Mouse (Mus musculus) heart, postnatal 14 days (tissue): ENCODE data around the gene Ms4a10. TPM values are rescaled to one million over a fixed set of nuclear protein-coding genes. Genes with fewer than 3 reads are reported as not detected.

Experiments
- DNase-seq, 2 experiments: peaks; one replicate each; pipeline ENCODE4 v3.0.0; 2021 to 2022
- intact Hi-C: fragments of 180-260 bp; cut with DNase I; formaldehyde crosslinking; loops from one replicate; pipeline ENCODE4 v1.15.1; 2025
- long read RNA-seq, 2 experiments: library from polyadenylated mRNA; stranded (forward); transcript quantifications; one replicate each; pipeline ENCODE4 v2.0.0; 2021
- total RNA-seq, 2 experiments: library from RNA; stranded (reverse); gene quantifications; 2 replicates each; pipeline ENCODE4 v1.2.3; 2021

The Ms4a10 gene
- total RNA-seq = not detected
- long read RNA-seq, experiment 1 = 0 reads
- long read RNA-seq, experiment 2 = 0 reads

DNA sequence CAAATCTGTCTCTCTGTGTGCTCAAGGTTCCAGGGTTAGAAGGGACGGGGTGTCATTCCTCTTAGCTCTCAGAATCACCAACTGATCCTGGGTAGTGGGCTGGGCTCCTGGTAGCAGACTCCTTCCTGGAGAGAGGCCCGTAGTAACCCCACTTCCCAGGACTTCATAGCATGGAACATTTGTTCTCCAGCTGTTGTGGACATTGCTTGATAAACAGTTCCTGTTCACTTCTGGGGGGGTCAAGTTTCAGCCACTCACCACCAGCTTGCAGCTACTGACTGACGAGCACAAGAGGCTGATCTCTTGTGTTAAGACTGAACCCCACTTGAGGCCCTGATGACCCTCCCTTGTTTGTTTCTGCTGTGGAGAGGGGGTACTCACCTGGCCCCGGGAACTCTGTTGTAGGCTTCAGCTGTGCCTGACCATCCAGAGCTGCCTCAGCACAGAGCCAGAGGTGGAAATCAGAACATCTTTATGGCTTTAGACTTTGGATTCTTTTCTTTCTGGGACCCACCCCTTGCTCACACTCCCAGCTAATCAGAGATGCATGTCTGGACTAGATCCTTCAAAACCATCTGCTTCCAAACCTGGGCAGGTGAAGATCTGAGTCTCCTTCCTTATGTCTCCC is at the start of gene Ms4a10:
Ms4a10 (minus strand) TSS at position 433 of the 628 bp plus-strand sequence.
- DNase-seq = no peak
- intact Hi-C loops = no loop called here

GRCm38 (mm10) chr19:11022382-11022781 is 47.9 kb upstream of the Ms4a10 start:
- DNase-seq = no peak
- intact Hi-C loops = no loop called here

DNA sequence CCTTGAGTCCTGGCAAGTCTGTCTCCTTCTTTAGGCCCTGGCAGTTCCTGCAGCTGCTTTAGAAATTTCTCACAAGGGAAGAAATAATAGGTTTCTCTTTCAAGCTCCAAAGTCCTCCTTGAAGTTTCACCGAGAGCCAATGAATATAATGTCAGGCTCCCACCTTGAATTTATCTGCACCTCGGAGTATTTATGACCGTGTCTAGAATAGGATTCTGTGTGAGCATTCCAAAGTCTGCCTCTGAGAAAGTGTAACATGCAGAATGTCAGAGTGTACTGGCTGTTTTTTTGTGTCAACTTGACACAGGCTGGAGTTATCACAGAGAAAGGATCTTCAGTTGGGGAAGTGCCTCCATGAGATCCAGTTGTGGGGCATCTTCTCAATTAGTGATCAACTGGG is 43.4 kb upstream of the Ms4a10 start, which contains the start of gene Ms4a18:
Ms4a18 (minus strand) TSS at position 141 of the 400 bp plus-strand sequence.
- intact Hi-C loops = no loop called here
- DNase-seq = no peak

DNA sequence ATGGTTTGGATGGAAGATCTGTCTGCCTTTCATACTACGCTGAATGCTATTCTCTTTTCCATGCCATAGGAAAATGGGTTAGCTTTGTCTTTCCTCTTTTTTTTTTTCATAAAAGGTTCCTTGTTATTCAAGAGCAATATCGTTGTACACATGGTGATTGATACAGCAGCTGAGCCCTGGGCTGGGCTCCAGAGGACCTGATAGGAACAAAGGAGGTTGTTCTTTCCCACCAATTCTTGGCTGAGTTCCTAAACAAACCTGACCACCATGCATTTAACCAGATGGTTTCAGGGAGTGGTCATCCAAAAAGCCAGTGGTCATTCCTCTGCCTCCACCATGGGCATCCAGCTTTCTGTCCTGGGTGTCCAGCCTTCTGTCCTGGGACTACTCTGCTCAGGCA is 42.8 kb upstream of the Ms4a10 start:
- DNase-seq = no peak
- intact Hi-C loops = no loop called here

GRCm38 (mm10) chr19:11015998-11016397 is 41.5 kb upstream of the Ms4a10 start:
- intact Hi-C loops = no loop called here
- no peak for DNase-seq

DNA sequence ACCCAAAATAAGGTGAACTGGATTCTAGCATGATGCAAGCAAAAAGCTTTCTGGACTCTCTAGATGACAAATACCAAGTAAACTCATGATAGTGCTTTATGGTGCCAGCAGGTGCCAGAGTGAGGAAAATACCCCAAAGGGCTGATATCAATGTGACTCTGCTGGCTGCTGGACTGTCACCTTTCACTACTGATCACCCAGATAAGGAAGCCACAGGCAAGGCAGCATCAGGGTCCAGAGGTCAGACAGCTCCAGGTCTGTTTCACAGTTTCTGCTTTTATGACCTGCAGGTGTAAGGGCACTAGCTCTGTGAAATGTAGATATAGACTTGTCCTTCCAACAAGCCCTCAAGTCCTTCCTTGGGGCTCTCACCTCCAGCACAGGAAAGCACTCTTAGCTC is 41.0 kb upstream of the Ms4a10 start:
- intact Hi-C loops = no loop called here
- no peak for DNase-seq

DNA sequence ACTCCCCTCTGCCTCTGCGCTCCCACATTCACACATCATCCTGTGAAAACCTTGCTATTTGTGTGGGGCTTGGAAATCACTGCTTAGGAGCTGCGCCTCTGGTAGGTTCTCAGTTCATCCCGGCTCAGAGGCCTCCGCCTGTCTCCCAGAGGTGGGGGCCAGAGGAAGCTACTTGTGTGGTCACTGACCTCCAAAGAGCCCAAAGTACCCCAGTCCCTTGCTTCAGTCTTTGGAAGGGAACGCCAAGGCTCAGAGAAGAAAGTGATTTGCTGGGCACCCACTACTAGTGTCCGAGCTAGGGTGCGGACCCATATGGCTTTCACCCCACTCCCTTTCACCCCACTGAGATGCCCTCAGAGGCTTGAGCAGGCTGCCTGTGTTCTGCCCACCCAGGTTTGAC is 18.7 kb upstream of the Ms4a10 start, which contains the start of gene Ms4a15:
Ms4a15 (minus strand) TSS at position 101 of the 400 bp plus-strand sequence.
- intact Hi-C loops = no loop called here
- DNase-seq = no peak

GRCm38 (mm10) chr19:10991911-10992310 is 17.4 kb upstream of the Ms4a10 start:
- DNase-seq = no peak
- intact Hi-C loops = no loop called here

- no peak for DNase-seq
- intact Hi-C loops = no loop called here
Observed at GRCm38 (mm10) chr19:10990751-10991150, 16.3 kb upstream of the Ms4a10 start.

DNA sequence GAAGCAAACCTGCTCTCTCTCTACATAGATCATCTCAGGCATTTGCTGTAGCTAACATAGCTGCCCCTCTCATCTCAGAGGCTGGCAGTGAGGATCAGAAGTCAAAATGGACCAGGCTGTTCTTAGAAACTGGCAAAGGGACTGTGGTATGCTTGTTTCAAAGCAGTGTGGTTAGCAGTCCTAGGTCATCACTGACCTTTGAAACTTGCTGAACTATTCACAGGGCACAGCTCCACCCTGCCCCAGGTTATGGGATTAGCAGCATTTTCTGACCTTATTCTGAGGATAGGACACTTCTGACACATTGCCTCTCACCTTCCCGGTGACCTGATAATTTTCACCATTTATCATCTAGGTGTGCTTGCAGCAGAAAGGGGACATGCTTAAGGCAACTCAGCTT is 14.1 kb upstream of the Ms4a10 start:
- no peak for DNase-seq
- intact Hi-C loops = no loop called here

- intact Hi-C loops = no loop called here
- no peak for DNase-seq
Observed at GRCm38 (mm10) chr19:10985889-10986288, 11.4 kb upstream of the Ms4a10 start.

DNA sequence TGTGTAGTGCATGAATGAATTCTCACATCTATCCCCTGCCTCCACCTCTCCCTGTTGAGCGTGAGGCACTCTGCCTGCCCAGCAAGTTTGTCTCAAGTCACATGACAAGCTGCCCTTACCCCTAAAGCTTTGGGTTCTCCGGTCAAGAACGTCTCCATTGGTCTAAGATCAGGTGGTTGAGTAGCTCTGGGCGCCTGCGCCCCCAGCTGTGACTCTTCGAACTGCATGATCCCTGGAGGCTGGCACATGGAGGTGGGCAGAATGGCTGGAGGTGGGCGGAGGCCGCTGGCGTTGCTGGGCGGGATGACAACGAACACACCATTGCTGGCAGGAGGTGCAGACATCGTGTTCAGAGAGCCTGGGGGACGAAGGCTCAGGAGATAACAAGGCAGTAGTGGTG is 10.1 kb upstream of the Ms4a10 start:
- intact Hi-C loops = no loop called here
- no peak for DNase-seq

DNA sequence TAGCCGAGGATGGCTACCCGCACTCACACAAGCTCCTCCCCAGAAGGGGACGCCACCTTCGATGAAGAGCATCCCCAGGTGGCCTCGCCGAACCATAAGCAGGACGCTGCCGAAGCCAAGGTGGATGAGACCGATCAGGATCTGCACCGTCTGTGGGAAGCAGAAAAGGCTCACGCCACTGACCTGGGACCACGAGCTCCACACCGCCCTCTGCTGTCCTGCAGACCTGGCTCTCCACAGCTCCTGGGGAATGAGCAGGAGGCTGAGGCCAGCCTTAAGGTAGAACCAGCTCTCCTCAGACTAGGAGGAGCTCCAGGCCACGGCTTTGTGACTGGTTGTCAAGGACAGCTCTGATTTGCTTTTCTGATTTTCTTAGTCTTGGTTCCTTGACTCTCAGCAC is 8.7 kb upstream of the Ms4a10 start:
- DNase-seq = peak; percentile 51 to 60
- intact Hi-C loops = no loop called here

GRCm38 (mm10) chr19:10980210-10980609 is 5.7 kb upstream of the Ms4a10 start:
- no peak for DNase-seq
- intact Hi-C loops = no loop called here

GRCm38 (mm10) chr19:10979184-10980168 is 5.0 kb upstream of the Ms4a10 start:
- peak; percentile 83 to 87 for DNase-seq
- intact Hi-C loops = no loop called here

DNA sequence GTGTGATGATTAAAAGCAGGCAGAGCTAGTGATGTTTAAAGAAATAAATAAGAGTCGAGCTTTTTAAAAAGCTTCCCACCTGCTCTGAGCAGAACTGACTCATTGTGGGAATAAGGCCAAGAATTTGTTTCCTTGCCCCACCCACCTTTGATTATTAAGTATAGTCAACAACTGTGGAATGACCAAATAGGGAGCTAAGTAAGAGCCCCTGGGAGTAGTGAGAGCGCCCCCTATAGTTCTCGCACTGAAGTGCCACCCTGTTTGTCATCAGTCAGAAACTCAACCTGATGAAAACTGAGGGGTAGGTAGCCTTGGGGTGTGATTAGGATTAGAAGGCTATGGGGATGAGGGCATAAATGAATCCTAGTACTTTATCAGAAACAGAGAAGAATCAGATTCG is 1.8 kb upstream of the Ms4a10 start:
- intact Hi-C loops = no loop called here
- DNase-seq = peak; percentile 20 to 44

- no peak for DNase-seq
- intact Hi-C loops = no loop called here
Observed at GRCm38 (mm10) chr19:10975187-10975586, 717 bp upstream of the Ms4a10 start.

DNA sequence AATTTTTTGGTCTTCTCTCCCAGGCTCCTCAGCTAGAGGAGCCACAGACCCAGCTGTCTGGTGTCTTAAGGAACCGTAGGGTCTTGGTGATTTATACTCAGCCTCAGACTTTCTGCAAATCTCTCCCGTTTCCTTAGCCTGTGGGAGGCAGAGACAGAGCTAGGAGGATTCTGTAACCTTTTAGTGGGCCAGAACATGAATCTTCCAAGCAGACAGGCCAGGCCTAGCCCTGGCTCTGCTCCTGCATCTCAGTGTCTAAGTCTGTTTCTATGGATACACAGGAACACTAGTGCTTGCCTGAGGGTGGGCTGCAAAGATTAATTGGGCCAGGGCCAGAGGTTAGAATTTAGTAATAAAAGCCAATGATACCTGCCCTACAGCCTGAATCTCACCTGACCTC is 1.3 kb downstream of the Ms4a10 start:
- no peak for DNase-seq
- intact Hi-C loops = no loop called here

- DNase-seq = no peak
- intact Hi-C loops = no loop called here
Observed at GRCm38 (mm10) chr19:10972660-10973059, 1.8 kb downstream of the Ms4a10 start.

DNA sequence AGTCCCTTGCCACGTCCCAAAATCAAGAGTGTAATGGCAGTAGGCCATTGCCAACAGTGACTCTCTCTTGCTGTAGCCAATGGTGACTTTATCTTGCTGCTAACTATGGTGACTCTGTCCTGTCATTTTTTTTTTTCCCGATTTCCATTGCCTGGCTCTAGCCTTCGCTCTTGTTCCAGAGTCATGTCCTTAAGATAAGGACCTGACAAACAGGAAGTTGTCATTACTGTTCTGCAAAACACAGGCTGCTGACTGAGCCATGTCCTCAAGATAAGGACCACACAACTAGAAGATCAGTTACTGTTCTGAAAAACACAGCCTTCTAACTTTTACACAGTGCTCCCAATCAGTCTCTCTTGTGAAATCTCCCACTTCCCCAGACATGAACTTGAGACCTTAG is 4.0 kb downstream of the Ms4a10 start:
- intact Hi-C loops = no loop called here
- DNase-seq = no peak

DNA sequence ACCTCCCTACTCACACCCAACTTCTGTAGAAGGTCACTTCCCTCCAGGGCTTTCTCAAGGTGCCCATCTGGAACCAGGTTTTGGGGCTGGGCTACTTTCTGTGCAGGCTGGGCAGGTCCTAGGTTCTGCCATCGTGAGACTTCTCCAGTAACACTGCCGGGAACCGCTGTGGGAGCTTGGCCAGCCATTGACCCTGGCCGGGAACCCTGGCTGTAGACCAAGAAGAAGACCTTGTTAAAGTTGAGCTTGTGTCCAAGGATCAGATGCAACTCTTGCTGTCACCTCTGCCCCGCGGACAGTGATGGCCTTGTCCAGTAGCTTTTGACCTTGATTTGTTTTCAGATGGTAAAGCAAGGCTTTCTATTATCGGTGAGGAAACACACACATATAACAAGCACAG is 5.9 kb downstream of the Ms4a10 start:
- intact Hi-C loops = no loop called here
- DNase-seq = no peak

GRCm38 (mm10) chr19:10965721-10966120 is 8.7 kb downstream of the Ms4a10 start:
- intact Hi-C loops = no loop called here

More at GRCm38 (mm10) chr19:10965721-10966120, 8.7 kb downstream of the Ms4a10 start:
- DNase-seq = peak in 1 of 2 experiments; percentile 10
